In the genomic region with DNA sequence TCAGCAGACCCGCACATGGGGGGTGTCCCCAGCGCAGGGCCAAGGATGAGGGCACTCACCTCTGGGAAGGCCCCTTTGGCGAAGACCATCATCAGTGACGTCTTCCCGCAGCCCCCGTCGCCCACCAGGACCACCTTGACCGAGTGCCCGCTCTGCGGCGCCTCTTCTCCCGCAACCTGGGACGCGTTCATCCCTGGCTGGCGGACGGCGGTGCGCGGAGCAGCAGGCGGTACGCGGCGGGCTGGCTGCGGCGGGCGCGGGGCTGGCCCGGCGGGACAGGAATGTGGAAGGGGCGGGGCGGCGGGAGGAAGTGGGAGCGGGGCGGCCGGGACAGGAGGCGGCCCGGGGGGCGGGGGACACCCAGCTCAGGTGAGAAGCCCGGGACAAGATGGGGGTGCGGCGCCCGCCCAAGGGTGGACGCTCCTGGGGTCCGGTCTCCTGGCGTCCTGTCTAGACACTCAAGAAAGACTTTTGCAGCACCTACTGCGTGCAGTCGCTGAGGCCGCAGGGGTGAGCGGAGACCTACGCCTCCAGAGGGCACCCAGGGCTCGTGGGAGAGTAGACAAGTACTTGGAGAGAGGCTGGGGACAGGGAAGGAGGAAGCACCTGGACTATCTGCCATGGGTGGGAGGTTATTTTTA, we compare ENCODE assay signal across 8 mouse cellular contexts. TPM values are rescaled to one million over a fixed set of nuclear protein-coding genes. Genes with fewer than 3 reads are reported as not detected.
DNase-seq lines count a peak whose midpoint lies in the region; ATAC-seq and TF ChIP-seq lines count a peak whose summit lies in the region.

Rhod (minus strand) TSS at position 272 of the 641 bp plus-strand sequence.

- no peak for TF ChIP-seq POLR2A in thymus, adult 2 months (IDR thresholded peaks at IDR 0.05; ENCODE audit: control insufficient read depth, extremely low read depth, insufficient read depth, low read length, poor library complexity)

- TF ChIP-seq CTCF in thymus, adult 2 months (IDR thresholded peaks at IDR 0.05; ENCODE audit: borderline replicate concordance, control insufficient read depth, extremely low read depth, insufficient read depth, low read length, poor library complexity) = no peak

- H3K4me3 ChIP-seq in thymus, adult 2 months (ENCODE audit: control insufficient read depth, insufficient read depth, low read length) = peak within 1 kb of the TSS; percentile 34
- peak within 1 kb of the TSS; percentile 75 for H3K4me3 ChIP-seq in embryonic facial prominence, embryonic 15.5 days (replicated peaks)
- peak within 1 kb of the TSS; percentile 69 for H3K4me3 ChIP-seq in limb, embryonic 10.5 days
- peak within 1 kb of the TSS; percentile 44 for H3K4me3 ChIP-seq in midbrain, embryonic 13.5 days (replicated peaks)

- no peaks in the 10 kb centered on the region for H3K9me3 ChIP-seq in embryonic facial prominence, embryonic 15.5 days (replicated peaks)
- no peaks in the 10 kb centered on the region for H3K9me3 ChIP-seq in limb, embryonic 10.5 days (replicated peaks)
- no peaks in the 10 kb centered on the region for H3K9me3 ChIP-seq in midbrain, embryonic 13.5 days

- H3K4me2 ChIP-seq in embryonic facial prominence, embryonic 15.5 days (replicated peaks) = peak within 1 kb of the TSS; percentile 91
- peak within 1 kb of the TSS; percentile 74 for H3K4me2 ChIP-seq in midbrain, embryonic 13.5 days (replicated peaks)

- H3K36me3 ChIP-seq in thymus, adult 2 months (ENCODE audit: control insufficient read depth, insufficient read depth, low read length) = no peaks in the 10 kb centered on the region
- H3K36me3 ChIP-seq in embryonic facial prominence, embryonic 15.5 days = no peaks in the 10 kb centered on the region
- peaks cover 17% of the 10 kb centered on the region for H3K36me3 ChIP-seq in limb, embryonic 10.5 days
- H3K36me3 ChIP-seq in midbrain, embryonic 13.5 days = no peaks in the 10 kb centered on the region

- peak; percentile 26 for DNase-seq in thymus, adult 2 months
- DNase-seq in thymus, postnatal 0 days (ENCODE audit: low spot score) = no peak
- DNase-seq in heart, postnatal 14 days = peak; percentile 67 to 72
- peak; percentile 81 for DNase-seq in limb, embryonic 10.5 days (ENCODE audit: low spot score)
- DNase-seq in urinary bladder, postnatal 25 days (ENCODE audit: low spot score) = peak; percentile 77
- no peak for DNase-seq in layer of hippocampus, adult 18-20 months (ENCODE audit: low spot score in 2 of 2)

- intact Hi-C loops in heart, postnatal 14 days (cut with DNase I) = no loop called here

- H3K27me3 ChIP-seq in thymus, adult 2 months (ENCODE audit: control insufficient read depth, insufficient read depth, low read length) = peaks cover 9% of the 10 kb centered on the region; the same call in 1 of the 2 replicates
- no peaks in the 10 kb centered on the region for H3K27me3 ChIP-seq in embryonic facial prominence, embryonic 15.5 days
- H3K27me3 ChIP-seq in limb, embryonic 10.5 days (ENCODE audit: low read depth, poor library complexity, severe bottlenecking) = 0 out of 2 replicates have a peak, but pooled peaks cover 3% of the 10 kb centered on the region
- H3K27me3 ChIP-seq in midbrain, embryonic 13.5 days = peaks cover 34% of the 10 kb centered on the region

- ATAC-seq in embryonic facial prominence, embryonic 15.5 days (ENCODE audit: insufficient number of reproducible peaks, low FRiP score, low TSS enrichment, low read depth) = peak; percentile 74
- ATAC-seq in midbrain, embryonic 13.5 days = peak; percentile 41; the same call in 1 of the 2 replicates

- H3K4me1 ChIP-seq in thymus, adult 2 months (replicated peaks; ENCODE audit: control insufficient read depth, insufficient read depth, low read length) = peaks cover 8% of the 10 kb centered on the region; the same call in 1 of the 2 replicates
- H3K4me1 ChIP-seq in embryonic facial prominence, embryonic 15.5 days = peaks cover 47% of the 10 kb centered on the region
- H3K4me1 ChIP-seq in limb, embryonic 10.5 days = peaks cover 45% of the 10 kb centered on the region
- peaks cover 26% of the 10 kb centered on the region for H3K4me1 ChIP-seq in midbrain, embryonic 13.5 days (replicated peaks)

- 3% methylated on average over 50 of the region's 51 CpGs for WGBS in thymus, adult 2 months
- under 1% methylated on average over 47 of the region's 51 CpGs for WGBS in embryonic facial prominence, embryonic 15.5 days
- under 1% methylated on average over 48 of the region's 51 CpGs for WGBS in limb, embryonic 10.5 days
- under 1% methylated on average over 43 of the region's 51 CpGs for WGBS in midbrain, embryonic 13.5 days

- peak within 1 kb of the TSS; percentile 68 for H3K9ac ChIP-seq in embryonic facial prominence, embryonic 15.5 days
- H3K9ac ChIP-seq in midbrain, embryonic 13.5 days (replicated peaks) = peak within 1 kb of the TSS; percentile 64

- no peak within 1 kb of the TSS for H3K27ac ChIP-seq in thymus, adult 2 months (ENCODE audit: control insufficient read depth, insufficient read depth, low read length)
- peak within 1 kb of the TSS; percentile 82 for H3K27ac ChIP-seq in embryonic facial prominence, embryonic 15.5 days (replicated peaks)
- H3K27ac ChIP-seq in limb, embryonic 10.5 days = peak within 1 kb of the TSS; percentile 85
- no peak within 1 kb of the TSS for H3K27ac ChIP-seq in midbrain, embryonic 13.5 days

RNA-seq across cellular contexts. Expression of gene Rhod, which starts in this region (rescaled TPM):
- 2.6 and 2.9 TPM in 2 replicates for polyA plus RNA-seq in thymus, adult 2 months (2012; rRNA removed)
- polyA plus RNA-seq in thymus, postnatal 0 days (2015; fragmentation: Nextera tagmentation; extraction: Ambion mirVana) = 6.6 and 7.7 TPM in 2 replicates
- 47.4 and 50.5 TPM in 2 replicates for polyA plus RNA-seq in embryonic facial prominence, embryonic 15.5 days (2015; fragmentation: Nextera tagmentation; extraction: Ambion mirVana)
- 1 to 10 TPM; 5.9 to 6.6 TPM for total RNA-seq in heart, postnatal 14 days (2021)
- polyA plus RNA-seq in limb, embryonic 10.5 days (2016; fragmentation: Nextera tagmentation; extraction: Ambion mirVana) = 24.7 and 32.9 TPM in 2 replicates
- 4.2 and 10.3 TPM in 2 replicates for polyA plus RNA-seq in midbrain, embryonic 13.5 days (2015; fragmentation: Nextera tagmentation; extraction: Ambion mirVana)
- total RNA-seq in layer of hippocampus, adult 18-20 months (2021) = 1 to 10 TPM; 1.0 to 1.2 TPM

Comparison
In these comparisons a context has a peak if more than half of its experiments do, and no peak if none do; other contexts are left out.
1. DNase-seq: peak in thymus, adult 2 months (single experiment), heart, postnatal 14 days (2 of 2), limb, embryonic 10.5 days (single experiment) and urinary bladder, postnatal 25 days (single experiment); none in thymus, postnatal 0 days (single experiment) and layer of hippocampus, adult 18-20 months (0 of 2).
2. H3K27ac ChIP-seq: peak in embryonic facial prominence, embryonic 15.5 days (single experiment) and limb, embryonic 10.5 days (single experiment); none in thymus, adult 2 months (single experiment) and midbrain, embryonic 13.5 days (single experiment).
3. Peak in every context shown above with its lines, with median percentiles within 50 percentile points of each other: H3K4me3 ChIP-seq.